Mouse (Mus musculus): ENCODE data around the gene Foxp2. TPM values are rescaled to one million over a fixed set of nuclear protein-coding genes. Genes with fewer than 3 reads are reported as not detected.

The Foxp2 gene
- total and polyA plus RNA-seq, 3 experiments: not detected

- DNase-seq (ENCODE audit: extremely low read depth): no peak
- H3K9me3 ChIP-seq (replicated peaks; ENCODE audit: low read length): no peaks in the 10 kb centered on the region
- in situ Hi-C loops (cut with MboI; ENCODE audit: low pct_ligation_motif_present, low pct_unique_long_range_greater_than_20kb, low sequenced_read_pairs): no loop called here
- TF ChIP-seq NRF1 (IDR thresholded peaks at IDR 0.05; ENCODE audit: low read depth, low read length) (no peak), RCOR1 (conservative IDR thresholded peaks at IDR 0.05; ENCODE audit: low read depth, low read length) (no peak), ZKSCAN1 (IDR thresholded peaks at IDR 0.05; ENCODE audit: borderline replicate concordance, low read depth, low read length) (no peak), PAX5 (IDR thresholded peaks at IDR 0.05; ENCODE audit: low read length) (no peak), CTCF (conservative IDR thresholded peaks at IDR 0.05 in 1 of 2, IDR thresholded peaks at IDR 0.05 in 1 of 2; ENCODE audit: low read depth in 2 of 2, low read length in 2 of 2) (no peak), MAX (IDR thresholded peaks at IDR 0.05; ENCODE audit: low read length) (no peak), E2F4 (IDR thresholded peaks at IDR 0.05; ENCODE audit: insufficient replicate concordance, low read depth, low read length) (no peak), ZC3H11A (IDR thresholded peaks at IDR 0.05; ENCODE audit: low read depth, low read length) (no peak), BHLHE40 (IDR thresholded peaks at IDR 0.05; ENCODE audit: low read depth, low read length) (no peak), JUN (IDR thresholded peaks at IDR 0.05; ENCODE audit: insufficient read depth, low read depth, low read length) (no peak), MYC (IDR thresholded peaks at IDR 0.05; ENCODE audit: low read depth, low read length) (no peak), ETS1 (conservative IDR thresholded peaks at IDR 0.05; ENCODE audit: low read depth, low read length) (no peak), SIN3A (IDR thresholded peaks at IDR 0.05; ENCODE audit: low read length) (no peak), CHD1 (IDR thresholded peaks at IDR 0.05; ENCODE audit: low read depth, low read length) (no peak), USF1 (IDR thresholded peaks at IDR 0.05; ENCODE audit: low read depth, low read length) (no peak), IRF4 (IDR thresholded peaks at IDR 0.05; ENCODE audit: low read depth, low read length) (no peak), GABPA (IDR thresholded peaks at IDR 0.05; ENCODE audit: insufficient replicate concordance, low read depth, low read length) (no peak), SMC3 (IDR thresholded peaks at IDR 0.05; ENCODE audit: low read depth, low read length) (no peak)
- no peak overlapping the region for H3K4me2 ChIP-seq (ENCODE audit: insufficient read depth, low read depth, poor library complexity, severe bottlenecking)
- H3K4me1 ChIP-seq (ENCODE audit: control insufficient read depth in 1 of 2, insufficient read depth in 2 of 2): no peaks in the 10 kb centered on the region
- no peak overlapping the region for H3K9ac ChIP-seq (ENCODE audit: insufficient read depth, low read depth)
- H3K4me3 ChIP-seq (replicated peaks in 1 of 3; ENCODE audit: low read depth in 2 of 3, low read length in 2 of 3, poor library complexity in 1 of 3): no peak overlapping the region
- H3K27ac ChIP-seq (ENCODE audit: insufficient read depth, low read depth): no peak overlapping the region
- H3K36me3 ChIP-seq (replicated peaks in 1 of 2; ENCODE audit: control insufficient read depth in 1 of 2, insufficient read depth in 1 of 2, low read length in 1 of 2): no peaks in the 10 kb centered on the region
- dilution Hi-C loops (cut with MboI; ENCODE audit: extremely low pct_ligation_motif_present, extremely low pct_unique_long_range_greater_than_20kb, low sequenced_read_pairs): no loop called here
- no peaks in the 10 kb centered on the region for H3K79me2 ChIP-seq (replicated peaks; ENCODE audit: control insufficient read depth, extremely low read depth, insufficient read depth, poor library complexity, severe bottlenecking)
- H3K27me3 ChIP-seq (replicated peaks): no peaks in the 10 kb centered on the region
Observed at GRCm38 (mm10) chr6:15121339-15121738, 220.2 kb downstream of the Foxp2 start.

- TF ChIP-seq TCF12 (IDR thresholded peaks at IDR 0.05; ENCODE audit: low read depth, low read length) (no peak), MYC (IDR thresholded peaks at IDR 0.05; ENCODE audit: low read depth, low read length) (no peak), CHD2 (IDR thresholded peaks at IDR 0.05; ENCODE audit: low read length) (no peak), NELFE (IDR thresholded peaks at IDR 0.05; ENCODE audit: low read depth, low read length) (no peak), MXI1 (IDR thresholded peaks at IDR 0.05; ENCODE audit: low read depth, low read length) (no peak), SIN3A (IDR thresholded peaks at IDR 0.05; ENCODE audit: low read length) (no peak), JUND (conservative IDR thresholded peaks at IDR 0.05; ENCODE audit: low read depth, low read length) (no peak), EP300 (IDR thresholded peaks at IDR 0.05; ENCODE audit: low read length) (no peak), CHD1 (IDR thresholded peaks at IDR 0.05; ENCODE audit: low read depth, low read length) (no peak), ELF1 (IDR thresholded peaks at IDR 0.05; ENCODE audit: low read depth, low read length) (no peak), MAFK (IDR thresholded peaks at IDR 0.05; ENCODE audit: insufficient replicate concordance, low read length) (no peak), USF1 (IDR thresholded peaks at IDR 0.05; ENCODE audit: low read depth, low read length) (no peak)
- no peaks in the 10 kb centered on the region for H3K79me2 ChIP-seq (replicated peaks; ENCODE audit: control insufficient read depth, extremely low read depth, insufficient read depth, poor library complexity, severe bottlenecking)
- no peak overlapping the region for H3K4me3 ChIP-seq (replicated peaks in 1 of 3; ENCODE audit: low read depth in 2 of 3, low read length in 2 of 3, poor library complexity in 1 of 3)
- DNase-seq (ENCODE audit: extremely low read depth): no peak
- H3K36me3 ChIP-seq (replicated peaks in 1 of 2; ENCODE audit: control insufficient read depth in 1 of 2, insufficient read depth in 1 of 2, low read length in 1 of 2): no peaks in the 10 kb centered on the region
- dilution Hi-C loops (cut with MboI; ENCODE audit: extremely low pct_ligation_motif_present, extremely low pct_unique_long_range_greater_than_20kb, low sequenced_read_pairs): no loop called here
- in situ Hi-C loops (cut with MboI; ENCODE audit: low pct_ligation_motif_present, low pct_unique_long_range_greater_than_20kb, low sequenced_read_pairs): no loop called here
- no peaks in the 10 kb centered on the region for H3K4me1 ChIP-seq (ENCODE audit: control insufficient read depth in 1 of 2, insufficient read depth in 2 of 2)
- no peaks in the 10 kb centered on the region for H3K9me3 ChIP-seq (replicated peaks; ENCODE audit: low read length)
- no peak overlapping the region for H3K9ac ChIP-seq (ENCODE audit: insufficient read depth, low read depth)
- H3K4me2 ChIP-seq (ENCODE audit: insufficient read depth, low read depth, poor library complexity, severe bottlenecking): no peak overlapping the region
- H3K27me3 ChIP-seq (replicated peaks): no peaks in the 10 kb centered on the region
- H3K27ac ChIP-seq (ENCODE audit: insufficient read depth, low read depth): no peak overlapping the region
Observed at GRCm38 (mm10) chr6:15130142-15130541, 229.0 kb downstream of the Foxp2 start.

Measured in CH12.LX (cell line).